Mouse (Mus musculus) lung, embryonic 16.5 days (tissue): ENCODE results near the gene Zfp385a. TPM values are rescaled to one million over a fixed set of nuclear protein-coding genes. Genes with fewer than 3 reads are reported as not detected.

Experiments used
- ATAC-seq: fragments of 200-750 bp; cut with Nextera tagmentation; 2 replicates; pipeline ENCODE4 v1.8.0; 2017; ENCODE audit warnings: low read depth, mild to moderate bottlenecking, moderate library complexity
- H3K27ac ChIP-seq: fragments of 300-500 bp; sonication (generic); 2 replicates; pipeline ENCODE4 v1.5.1; 2014; ENCODE audit warnings: mild to moderate bottlenecking, control low read depth, low read length
- H3K27me3 ChIP-seq: fragments of 300-500 bp; sonication (generic); 2 replicates; pipeline ENCODE4 v1.6.1; 2014; ENCODE audit warnings: low read depth, low read length, mixed read lengths; ENCODE audit not compliant: control insufficient read depth, insufficient read depth
- H3K36me3 ChIP-seq: fragments of 300-500 bp; sonication (generic); 2 replicates; pipeline ENCODE4 v1.6.1; 2014; ENCODE audit warnings: low read length; ENCODE audit not compliant: control insufficient read depth, insufficient read depth
- H3K4me1 ChIP-seq: fragments of 300-500 bp; sonication (generic); replicated peaks from 2 replicates; pipeline ENCODE4 v1.6.1; 2014; ENCODE audit warnings: low read length, mixed read lengths; ENCODE audit not compliant: control insufficient read depth, insufficient read depth
- H3K4me2 ChIP-seq: fragments of 300-500 bp; sonication (generic); 2 replicates; pipeline ENCODE4 v1.6.1; 2014; ENCODE audit warnings: low read depth, low read length, control low read depth
- H3K4me3 ChIP-seq: fragments of 300-500 bp; sonication (generic); 2 replicates; pipeline ENCODE4 v1.5.1; 2014; ENCODE audit warnings: mild to moderate bottlenecking, low read length, control low read depth
- H3K9ac ChIP-seq: fragments of 300-500 bp; sonication (generic); 2 replicates; pipeline ENCODE4 v1.6.1; 2014; ENCODE audit warnings: low read length, control low read depth
- H3K9me3 ChIP-seq: fragments of 300-500 bp; sonication (generic); 2 replicates; pipeline ENCODE4 v1.6.1; 2016; ENCODE audit warnings: low read length; ENCODE audit not compliant: control insufficient read depth
- WGBS: fragments of 180-500 bp; shearing (Covaris S2); extraction: QIAGEN DNeasy Blood & Tissue Kit; methylation state at CpG from one replicate; pipeline ENCODE4 v1.1.7; 2014; 5-methylcytosine and 5-hydroxymethylcytosine counted together
- polyA plus RNA-seq: library from polyadenylated mRNA; unstranded; fragments of >200 nt; fragmentation: Nextera tagmentation; extraction: Ambion mirVana; gene quantifications from 2 replicates; pipeline ENCODE4 v1.2.1, GENCODE M21; 2015

The Zfp385a gene
- polyA plus RNA-seq, 1 experiment from 2014 or later = 8.6 TPM

DNA sequence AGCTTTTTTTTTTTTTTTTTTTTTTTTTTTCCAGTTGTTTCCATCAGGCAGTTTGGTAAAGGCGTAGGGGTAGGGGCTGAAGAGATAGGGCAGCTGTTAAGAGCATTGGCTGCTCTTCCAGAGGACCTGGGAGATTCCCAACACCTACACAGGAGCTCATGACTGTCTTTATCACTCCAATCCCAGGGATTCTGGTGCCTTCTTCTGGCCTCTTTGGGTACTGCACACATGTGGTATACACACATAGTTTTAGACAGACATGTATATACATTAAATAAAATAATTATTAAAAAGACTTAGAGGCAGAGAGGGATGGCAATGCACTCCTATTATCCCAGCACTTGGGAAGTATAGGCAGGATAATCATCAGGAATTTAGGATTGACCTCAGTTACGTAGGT, 46.5 kb downstream of the Zfp385a start:
- Histone ChIP-seq H3K9ac (no peak overlapping the region), H3K4me1 (peaks cover 19% of the 10 kb centered on the region), H3K27ac (no peak overlapping the region), H3K36me3 (peaks cover 36% of the 10 kb centered on the region), H3K9me3 (no peaks in the 10 kb centered on the region), H3K27me3 (no peaks in the 10 kb centered on the region), H3K4me2 (no peak overlapping the region), H3K4me3 (no peak overlapping the region)
- 100% methylated on average over 2 of the region's 2 CpGs for WGBS
- ATAC-seq = no peak

DNA sequence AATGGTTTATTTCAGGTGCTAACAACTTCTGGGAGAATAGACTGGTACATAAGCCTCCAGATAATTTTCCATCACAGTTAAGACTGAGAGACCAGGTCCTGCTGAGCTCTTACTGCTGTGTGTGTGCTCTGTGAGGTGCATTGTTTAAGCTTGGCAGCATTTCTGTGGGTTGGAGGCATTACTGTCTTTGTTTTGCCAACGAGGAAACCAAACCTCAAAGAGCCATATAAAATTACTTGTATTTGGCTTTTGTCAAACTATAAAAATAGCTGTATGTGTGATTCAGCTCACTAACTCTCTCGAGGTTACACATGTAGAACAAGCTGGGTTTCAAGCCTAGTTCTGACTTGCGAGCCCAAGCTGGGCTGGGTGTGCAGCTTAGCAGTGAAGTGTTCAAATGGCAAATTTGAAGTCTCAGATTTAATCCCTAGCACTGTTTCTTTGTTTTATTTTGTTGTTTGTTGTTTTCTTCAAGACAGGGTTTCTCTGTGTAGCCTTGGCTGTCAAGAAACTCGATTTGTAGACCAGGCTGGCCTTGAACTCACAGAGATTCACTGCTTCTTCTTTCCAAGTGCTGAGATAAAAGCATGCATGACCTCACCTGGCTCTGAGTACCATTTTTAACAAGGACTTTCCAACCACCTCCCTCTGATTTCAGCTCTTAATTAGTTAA, 47.1 kb downstream of the Zfp385a start:
- Histone ChIP-seq H3K4me1 (peaks cover 19% of the 10 kb centered on the region), H3K27me3 (no peaks in the 10 kb centered on the region), H3K9ac (no peak overlapping the region), H3K27ac (no peak overlapping the region), H3K4me3 (no peak overlapping the region), H3K36me3 (peaks cover 36% of the 10 kb centered on the region), H3K9me3 (no peaks in the 10 kb centered on the region), H3K4me2 (no peak overlapping the region)
- WGBS = 88% methylated on average over 4 of the region's 4 CpGs
- no peak for ATAC-seq

DNA sequence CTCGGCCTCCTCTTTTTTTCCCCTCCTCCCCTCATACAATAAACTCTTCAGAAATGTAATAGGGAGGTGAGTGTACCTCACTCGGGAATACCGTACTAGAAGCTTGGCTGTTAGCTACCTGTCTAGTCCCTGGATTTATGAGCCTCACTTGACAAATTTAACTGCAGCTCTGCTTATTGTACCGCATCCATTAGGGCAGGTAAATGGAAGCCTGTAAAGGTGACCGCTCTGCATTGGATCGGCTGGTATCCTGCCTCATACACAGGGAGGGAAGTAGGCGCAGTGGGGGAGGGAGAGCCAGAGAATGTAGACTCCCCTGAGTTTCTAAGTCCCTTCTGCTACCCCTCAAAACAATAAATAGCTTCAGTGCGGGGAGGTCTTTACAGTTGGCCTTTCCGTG, 49.0 kb downstream of the Zfp385a start:
- H3K36me3 ChIP-seq = peaks cover 36% of the 10 kb centered on the region

DNA sequence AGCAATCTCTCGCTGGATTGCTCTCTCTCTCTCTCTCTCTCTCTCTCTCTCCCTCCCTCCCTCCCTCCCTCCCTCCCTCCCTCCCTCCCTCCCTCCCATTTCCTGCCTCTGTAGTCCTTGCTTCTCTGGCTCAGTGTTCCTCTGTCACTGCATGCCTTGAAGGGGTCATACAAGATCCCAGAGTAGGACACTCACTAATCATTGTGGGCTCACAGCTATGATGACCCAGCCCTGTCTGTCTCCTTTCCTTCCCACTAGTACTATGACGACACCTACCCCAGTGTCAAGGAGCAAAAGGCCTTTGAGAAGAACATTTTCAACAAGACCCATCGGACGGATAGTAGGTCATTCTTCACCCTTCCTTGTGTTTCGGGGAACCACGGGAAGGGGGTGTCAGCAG, 49.5 kb downstream of the Zfp385a start:
- ATAC-seq = no peak
- peaks cover 36% of the 10 kb centered on the region for H3K36me3 ChIP-seq

More for the DNA sequence above, 49.0 kb downstream of the Zfp385a start:
- ATAC-seq = no peak
- Histone ChIP-seq H3K27me3 (no peaks in the 10 kb centered on the region), H3K27ac (no peak overlapping the region), H3K9ac (no peak overlapping the region), H3K4me2 (no peak overlapping the region), H3K9me3 (no peaks in the 10 kb centered on the region), H3K4me3 (no peak overlapping the region), H3K4me1 (peaks cover 6% of the 10 kb centered on the region)
- WGBS = 86% methylated on average over 9 of the region's 9 CpGs

DNA sequence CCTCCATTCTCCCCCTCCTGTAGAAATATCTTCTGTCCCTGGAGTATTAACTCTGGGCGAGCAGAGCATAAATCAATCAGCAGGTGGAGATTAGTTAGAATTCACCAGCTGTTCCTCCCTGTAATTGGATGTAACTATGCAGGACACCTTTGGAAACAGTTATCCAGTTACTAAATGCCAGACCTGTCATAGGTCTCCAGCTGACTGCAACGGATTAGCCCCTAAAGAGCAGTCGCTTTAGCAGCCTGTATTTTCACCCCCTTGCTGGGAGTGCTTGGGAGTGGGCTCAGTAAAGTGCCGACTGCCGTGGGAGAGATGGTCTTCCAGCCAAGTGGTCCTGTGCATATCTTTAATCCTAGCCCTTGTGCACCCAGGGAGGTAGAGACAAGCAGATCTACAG, 50.3 kb downstream of the Zfp385a start:
- peaks cover 36% of the 10 kb centered on the region for H3K36me3 ChIP-seq
- H3K27me3 ChIP-seq = no peaks in the 10 kb centered on the region
- H3K4me3 ChIP-seq = no peak overlapping the region
- ATAC-seq = no peak
- no peak overlapping the region for H3K4me2 ChIP-seq
- H3K4me1 ChIP-seq = peaks cover 9% of the 10 kb centered on the region
- no peak overlapping the region for H3K27ac ChIP-seq
- 58% methylated on average over 5 of the region's 5 CpGs for WGBS
- H3K9me3 ChIP-seq = no peaks in the 10 kb centered on the region
- no peak overlapping the region for H3K9ac ChIP-seq

More for the DNA sequence above, 49.5 kb downstream of the Zfp385a start:
- Histone ChIP-seq H3K9me3 (no peaks in the 10 kb centered on the region), H3K4me3 (no peak overlapping the region), H3K4me2 (no peak overlapping the region), H3K4me1 (peaks cover 7% of the 10 kb centered on the region), H3K27ac (no peak overlapping the region), H3K9ac (no peak overlapping the region), H3K27me3 (no peaks in the 10 kb centered on the region)
- WGBS = 69% methylated on average over 6 of the region's 6 CpGs

DNA sequence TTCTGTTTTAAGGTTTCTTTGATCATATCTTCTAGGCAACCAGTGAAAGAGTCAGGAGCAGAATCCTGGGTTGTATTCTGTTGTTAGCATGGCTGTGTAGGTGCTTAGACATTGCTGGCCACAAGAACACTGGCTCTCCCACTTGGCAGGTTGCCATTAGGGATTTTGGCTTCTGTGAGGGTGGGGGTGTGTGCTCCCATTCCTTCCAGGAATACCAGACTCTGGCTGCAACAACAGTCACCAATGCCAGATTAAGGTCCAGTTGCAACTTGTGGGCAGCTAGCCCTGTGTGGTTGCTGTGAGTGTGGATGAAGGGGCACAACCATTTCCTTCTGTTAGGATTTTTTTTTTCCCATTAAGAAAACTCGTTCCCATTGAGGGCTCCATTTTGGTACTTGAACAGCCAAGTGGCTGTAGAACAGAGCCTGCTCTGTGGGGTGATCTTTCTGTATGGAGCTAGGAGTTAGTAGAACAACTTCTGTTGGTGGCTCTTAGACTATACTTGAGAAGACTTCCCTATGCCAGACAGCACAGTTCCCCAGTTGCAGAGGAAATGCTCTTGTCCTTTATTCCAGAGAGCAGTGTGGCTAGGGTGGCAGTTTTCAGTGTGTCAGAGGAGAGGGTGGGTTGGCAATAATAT, 54.0 kb downstream of the Zfp385a start:
- H3K4me1 ChIP-seq = peaks cover 9% of the 10 kb centered on the region
- peaks cover 8% of the 10 kb centered on the region for H3K36me3 ChIP-seq
- no peak overlapping the region for H3K4me3 ChIP-seq
- WGBS = 23% methylated on average over 1 of the region's 1 CpGs
- no peak overlapping the region for H3K9ac ChIP-seq
- ATAC-seq = peak; percentile 66
- no peaks in the 10 kb centered on the region for H3K9me3 ChIP-seq
- no peak overlapping the region for H3K4me2 ChIP-seq
- H3K27me3 ChIP-seq = no peaks in the 10 kb centered on the region
- peak overlapping the region; percentile 71 for H3K27ac ChIP-seq

DNA sequence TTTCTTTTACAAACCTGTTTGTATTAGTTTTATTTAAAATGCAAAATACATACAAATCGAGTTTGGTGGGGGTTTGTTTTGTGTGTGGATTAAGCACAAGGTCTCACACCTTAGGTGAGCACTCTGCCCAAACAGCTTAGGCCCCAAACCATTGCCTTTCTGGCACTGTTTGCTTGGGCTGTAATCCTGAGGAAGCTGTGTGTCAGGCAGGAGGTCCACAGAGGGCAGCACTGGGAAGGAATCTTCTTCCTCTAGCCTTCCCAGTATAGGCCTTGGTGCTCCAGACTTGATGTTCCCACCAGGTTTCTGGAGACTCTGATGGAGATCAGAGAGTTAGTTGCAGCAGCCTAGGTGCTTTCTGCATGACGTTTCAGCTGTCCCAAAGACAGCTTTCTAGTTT, 55.2 kb downstream of the Zfp385a start:
- ATAC-seq = peak; percentile 29; the same call in 1 of the 2 replicates
- no peak overlapping the region for H3K27ac ChIP-seq
- 31% methylated on average over 2 of the region's 2 CpGs for WGBS
- no peak overlapping the region for H3K4me3 ChIP-seq
- peaks cover 9% of the 10 kb centered on the region for H3K4me1 ChIP-seq
- no peak overlapping the region for H3K4me2 ChIP-seq
- H3K36me3 ChIP-seq = peaks cover 4% of the 10 kb centered on the region; the same call in 1 of the 2 replicates
- no peak overlapping the region for H3K9ac ChIP-seq
- H3K27me3 ChIP-seq = no peaks in the 10 kb centered on the region
- H3K9me3 ChIP-seq = no peaks in the 10 kb centered on the region

DNA sequence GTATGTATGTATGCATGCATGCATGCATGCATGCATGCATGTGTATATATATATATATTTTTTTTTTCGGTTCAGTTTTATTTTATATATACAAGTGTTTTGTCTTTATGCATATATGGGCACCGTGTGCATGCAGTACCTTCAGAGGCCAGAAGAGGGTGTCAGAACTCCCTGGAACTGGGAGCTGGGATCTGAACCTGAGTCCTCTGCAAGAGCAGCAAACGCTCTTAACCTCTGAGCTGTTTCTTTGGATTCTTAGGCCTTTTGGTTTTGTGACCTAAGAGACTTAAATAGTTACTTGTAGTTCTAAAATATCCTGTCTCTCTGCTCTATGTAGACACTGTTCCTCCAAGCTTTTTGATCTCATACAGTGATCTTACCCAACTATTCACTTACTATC, 55.8 kb downstream of the Zfp385a start:
- H3K9me3 ChIP-seq = no peaks in the 10 kb centered on the region
- WGBS = 57% methylated on average over 3 of the region's 3 CpGs
- H3K27ac ChIP-seq = no peak overlapping the region

DNA sequence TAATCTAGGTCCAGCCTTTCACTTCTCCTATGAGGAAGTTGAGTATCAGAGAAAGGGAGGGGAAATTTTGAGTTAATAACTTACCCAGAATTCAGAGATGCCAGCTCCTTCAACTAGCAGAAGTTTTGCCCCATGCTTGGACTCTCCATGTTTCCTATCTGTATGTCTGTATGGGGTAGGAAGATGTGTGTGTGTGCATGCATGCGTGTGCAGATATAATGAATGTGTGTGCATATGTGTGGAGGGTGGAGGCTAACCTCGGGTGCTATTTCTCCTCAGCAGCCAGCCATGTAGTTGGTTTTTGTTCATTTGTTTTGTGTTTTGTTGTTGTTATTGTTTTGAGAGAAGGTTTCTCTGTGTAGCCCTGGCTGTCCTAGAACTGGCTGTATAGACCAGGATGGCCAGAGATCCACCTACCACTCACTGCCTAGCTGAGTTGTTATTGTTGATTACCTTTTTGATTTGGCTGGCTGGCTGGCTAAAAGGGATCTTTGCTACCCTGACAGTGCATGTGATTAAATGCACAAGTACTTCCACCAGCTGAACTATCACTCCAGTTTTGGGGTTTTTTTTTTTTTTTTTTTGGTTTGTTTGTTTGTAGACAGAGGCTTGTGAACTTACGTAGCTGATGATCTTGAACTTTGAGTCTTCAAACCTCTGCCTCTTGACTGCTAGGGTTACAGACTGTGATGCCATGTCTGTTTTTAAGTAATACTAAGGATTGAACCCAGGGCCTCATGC, 58.3 kb downstream of the Zfp385a start:
- no peaks in the 10 kb centered on the region for H3K27me3 ChIP-seq
- H3K9me3 ChIP-seq = no peaks in the 10 kb centered on the region
- no peak for ATAC-seq
- H3K27ac ChIP-seq = no peak overlapping the region
- H3K4me2 ChIP-seq = no peak overlapping the region
- no peak overlapping the region for H3K9ac ChIP-seq
- 91% methylated on average over 3 of the region's 3 CpGs for WGBS
- H3K4me3 ChIP-seq = no peak overlapping the region
- peaks cover 9% of the 10 kb centered on the region for H3K4me1 ChIP-seq
- H3K36me3 ChIP-seq = no peaks in the 10 kb centered on the region

More for the DNA sequence above, 55.8 kb downstream of the Zfp385a start:
- Histone ChIP-seq H3K27me3 (no peaks in the 10 kb centered on the region), H3K4me3 (no peak overlapping the region), H3K36me3 (peaks cover 4% of the 10 kb centered on the region; the same call in 1 of the 2 replicates), H3K4me1 (peaks cover 9% of the 10 kb centered on the region), H3K9ac (no peak overlapping the region), H3K4me2 (no peak overlapping the region)
- ATAC-seq = no peak
